Mouse (Mus musculus) heart, postnatal 36 days (tissue): Measurements from ENCODE around the gene Zfp444. TPM values are rescaled to one million over a fixed set of nuclear protein-coding genes. Genes with fewer than 3 reads are reported as not detected.

Source experiments
- DNase-seq, 2 experiments: peaks; one replicate each; pipeline ENCODE4 v3.0.0; 2021 to 2022
- intact Hi-C: fragments of 180-260 bp; cut with DNase I; formaldehyde crosslinking; loops from one replicate; pipeline ENCODE4 v1.15.1; 2025
- total RNA-seq, 2 experiments: library from RNA; stranded (reverse); gene quantifications; 2 replicates each; pipeline ENCODE4 v1.2.3; 2021

The Zfp444 gene
- total RNA-seq = 10 to 100 TPM in 1 of 2 experiments, 1 to 10 TPM in 1; 9.4 to 11.4 TPM

GRCm38 (mm10) chr7:6172006-6172649 lies at the start of gene Zfp444:
Zfp444 (plus strand) TSS chr7:6172226.
- intact Hi-C loops = loop anchor here (5.0 to 10.0 kb wide), 2 partner anchors 110 to 213 kb away; partner anchors contain the start of gene Zfp28
- peak; percentile 94 to 95 for DNase-seq

GRCm38 (mm10) chr7:6126690-6127448 lies 45.2 kb upstream of the Zfp444 start:
- DNase-seq = peak; percentile 80 to 83
- intact Hi-C loops = loop anchor here (1.0 to 5.0 kb wide), 4 partner anchors 24 to 155 kb away; no protein-coding TSS in a partner anchor

- intact Hi-C loops = no loop called here
- no peak for DNase-seq
These were observed 41.7 kb upstream of the Zfp444 start for GRCm38 (mm10) chr7:6130346-6130745.

- DNase-seq = no peak
- intact Hi-C loops = no loop called here
These were observed 39.4 kb upstream of the Zfp444 start for GRCm38 (mm10) chr7:6132646-6133045.

- no peak for DNase-seq
- intact Hi-C loops = no loop called here
These were observed 35.5 kb upstream of the Zfp444 start for GRCm38 (mm10) chr7:6136497-6136896.

GRCm38 (mm10) chr7:6139295-6139694 lies 32.7 kb upstream of the Zfp444 start:
- DNase-seq = no peak

GRCm38 (mm10) chr7:6143991-6144531 lies 28.0 kb upstream of the Zfp444 start:
- no peak for DNase-seq
- intact Hi-C loops = loop anchor here (10.0 kb wide), 1 partner anchor 271 kb away; the partner anchor contains the start of gene Gm20715

More at GRCm38 (mm10) chr7:6139295-6139694, 32.7 kb upstream of the Zfp444 start:
- intact Hi-C loops = no loop called here

GRCm38 (mm10) chr7:6145423-6146188 lies 26.4 kb upstream of the Zfp444 start:
- no peak for DNase-seq
- intact Hi-C loops = loop anchor here (10.0 kb wide), 1 partner anchor 269 kb away; the partner anchor contains the start of gene Gm20715

GRCm38 (mm10) chr7:6146194-6146981 lies 25.6 kb upstream of the Zfp444 start:
- intact Hi-C loops = loop anchor here (10.0 kb wide), 1 partner anchor 268 kb away; the partner anchor contains the start of gene Gm20715
- no peak for DNase-seq

- DNase-seq = no peak
- intact Hi-C loops = loop anchor here (10.0 kb wide), 1 partner anchor 268 kb away; the partner anchor contains the start of gene Gm20715
These were observed 25.1 kb upstream of the Zfp444 start for GRCm38 (mm10) chr7:6146982-6147325.

GRCm38 (mm10) chr7:6147688-6148087 lies 24.3 kb upstream of the Zfp444 start:
- intact Hi-C loops = loop anchor here (10.0 kb wide), 1 partner anchor 267 kb away; the partner anchor contains the start of gene Gm20715

GRCm38 (mm10) chr7:6151266-6151665 lies 20.8 kb upstream of the Zfp444 start:
- no peak for DNase-seq
- intact Hi-C loops = loop anchor here (2.0 kb wide), 1 partner anchor 24 kb away; no protein-coding TSS in a partner anchor

More at GRCm38 (mm10) chr7:6147688-6148087, 24.3 kb upstream of the Zfp444 start:
- no peak for DNase-seq

GRCm38 (mm10) chr7:6152036-6152435 lies 20.0 kb upstream of the Zfp444 start:
- intact Hi-C loops = no loop called here
- DNase-seq = no peak

GRCm38 (mm10) chr7:6153131-6153530 lies 18.9 kb upstream of the Zfp444 start:
- intact Hi-C loops = no loop called here
- DNase-seq = no peak

- intact Hi-C loops = no loop called here
- no peak for DNase-seq
These were observed 17.9 kb upstream of the Zfp444 start for GRCm38 (mm10) chr7:6154164-6154563.

GRCm38 (mm10) chr7:6155031-6155872 lies 16.8 kb upstream of the Zfp444 start:
- intact Hi-C loops = no loop called here
- DNase-seq = peak; percentile 80 to 92

GRCm38 (mm10) chr7:6155901-6156411 lies 16.1 kb upstream of the Zfp444 start, which contains the start of gene Zfp787:
Zfp787 (minus strand) TSS chr7:6155997.
- intact Hi-C loops = loop anchor here (1.0 kb wide), 1 partner anchor 15 kb away; no protein-coding TSS in a partner anchor
- peak; percentile 93 to 97 for DNase-seq

- DNase-seq = no peak
- intact Hi-C loops = loop anchor here (1.0 kb wide), 1 partner anchor 14 kb away; no protein-coding TSS in a partner anchor
These were observed 15.0 kb upstream of the Zfp444 start for GRCm38 (mm10) chr7:6156901-6157472.
